Mouse (Mus musculus) kidney, embryonic 16.5 days (tissue): Measurements from ENCODE around the gene Togaram2. TPM values are rescaled to one million over a fixed set of nuclear protein-coding genes. Genes with fewer than 3 reads are reported as not detected.
"Not testable (repeated sequence)": the region's sequence is repeated elsewhere in the genome, so short reads cannot be mapped to it uniquely, and the experiment has no call there.

Experiments used
- ATAC-seq: fragments of 200-750 bp; cut with Nextera tagmentation; 2 replicates; pipeline ENCODE4 v1.8.0; 2017; ENCODE audit warnings: moderate TSS enrichment; ENCODE audit not compliant: low FRiP score, low TSS enrichment
- H3K27ac ChIP-seq: fragments of 300-500 bp; sonication (generic); 2 replicates; pipeline ENCODE4 v1.5.1; 2014; ENCODE audit warnings: low read length
- H3K27me3 ChIP-seq: fragments of 300-500 bp; sonication (generic); 2 replicates; pipeline ENCODE4 v1.6.1; 2014; ENCODE audit warnings: low read length, control low read depth, mixed read lengths; ENCODE audit not compliant: insufficient read depth
- H3K36me3 ChIP-seq: fragments of 300-500 bp; sonication (generic); 2 replicates; pipeline ENCODE4 v1.6.1; 2014; ENCODE audit warnings: low read length, control low read depth, mixed read lengths; ENCODE audit not compliant: insufficient read depth
- H3K4me1 ChIP-seq: fragments of 300-500 bp; sonication (generic); 2 replicates; pipeline ENCODE4 v1.6.1; 2014; ENCODE audit warnings: low read length, control low read depth, mixed read lengths; ENCODE audit not compliant: insufficient read depth
- H3K4me2 ChIP-seq: fragments of 300-500 bp; sonication (generic); replicated peaks from 2 replicates; pipeline ENCODE4 v1.6.1; 2014; ENCODE audit warnings: low read depth, low read length
- H3K4me3 ChIP-seq: fragments of 300-500 bp; sonication (generic); 2 replicates; pipeline ENCODE4 v1.5.1; 2014; ENCODE audit warnings: mild to moderate bottlenecking, low read length
- H3K9ac ChIP-seq: fragments of 300-500 bp; sonication (generic); replicated peaks from 2 replicates; pipeline ENCODE4 v1.6.1; 2014; ENCODE audit warnings: low read length
- H3K9me3 ChIP-seq: fragments of 300-500 bp; sonication (generic); 2 replicates; pipeline ENCODE4 v1.6.1; 2016; ENCODE audit warnings: low read length, control low read depth
- WGBS: fragments of 180-500 bp; shearing (Covaris S2); extraction: QIAGEN DNeasy Blood & Tissue Kit; methylation state at CpG from one replicate; pipeline ENCODE4 v1.1.7; 2014; 5-methylcytosine and 5-hydroxymethylcytosine counted together
- polyA plus RNA-seq: library from polyadenylated mRNA; unstranded; fragments of >200 nt; fragmentation: Nextera tagmentation; extraction: Ambion mirVana; gene quantifications from 2 replicates; pipeline ENCODE4 v1.2.1, GENCODE M21; 2015

Togaram2 gene
- polyA plus RNA-seq, 1 experiment from 2014 or later, result 0.25 TPM

GRCm38 (mm10) chr17:71747561-71747960, 74.5 kb downstream of the Togaram2 start:
- Histone ChIP-seq H3K4me3 (no peak overlapping the region), H3K36me3 (no peaks in the 10 kb centered on the region), H3K4me2 (no peak overlapping the region), H3K4me1 (peaks cover 4% of the 10 kb centered on the region; the same call in 1 of the 2 replicates), H3K27ac (no peak overlapping the region), H3K9ac (no peak overlapping the region), H3K27me3 (no peaks in the 10 kb centered on the region), H3K9me3 (no peaks in the 10 kb centered on the region)
- no peak for ATAC-seq
- WGBS, result 40% methylated on average over 8 of the region's 8 CpGs

GRCm38 (mm10) chr17:71749616-71750168, 76.6 kb downstream of the Togaram2 start:
- no peak for ATAC-seq
- WGBS, result 77% methylated on average over 9 of the region's 9 CpGs
- Histone ChIP-seq H3K36me3 (no peaks in the 10 kb centered on the region), H3K4me3 (no peak overlapping the region), H3K27me3 (no peaks in the 10 kb centered on the region), H3K9ac (no peak overlapping the region), H3K9me3 (no peaks in the 10 kb centered on the region), H3K4me2 (no peak overlapping the region), H3K4me1 (peaks cover 4% of the 10 kb centered on the region; the same call in 1 of the 2 replicates), H3K27ac (no peak overlapping the region)

GRCm38 (mm10) chr17:71752831-71753230, 79.8 kb downstream of the Togaram2 start, which contains the start of gene Pcare:
TSS of gene Pcare (minus strand) at chr17:71752894.
- Histone ChIP-seq H3K4me2 (no peak within 1 kb of the TSS), H3K27me3 (no peaks in the 10 kb centered on the region), H3K36me3 (no peaks in the 10 kb centered on the region), H3K4me1 (peaks cover 2% of the 10 kb centered on the region; the same call in 1 of the 2 replicates), H3K4me3 (no peak within 1 kb of the TSS), H3K9ac (no peak within 1 kb of the TSS), H3K27ac (no peak within 1 kb of the TSS), H3K9me3 (no peaks in the 10 kb centered on the region)
- 64% methylated on average over 10 of the region's 10 CpGs for WGBS
- no peak for ATAC-seq

- H3K27ac ChIP-seq, result no peak overlapping the region
- H3K4me3 ChIP-seq, result no peak overlapping the region
- WGBS, result 67% methylated on average over 7 of the region's 7 CpGs
- H3K27me3 ChIP-seq, result no peaks in the 10 kb centered on the region
- no peak overlapping the region for H3K4me2 ChIP-seq
- H3K4me1 ChIP-seq, result no peaks in the 10 kb centered on the region
- no peak overlapping the region for H3K9ac ChIP-seq
- no peaks in the 10 kb centered on the region for H3K9me3 ChIP-seq
- no peak for ATAC-seq
- no peaks in the 10 kb centered on the region for H3K36me3 ChIP-seq
Observed at GRCm38 (mm10) chr17:71760536-71760935, 87.5 kb downstream of the Togaram2 start.

GRCm38 (mm10) chr17:71768173-71768572, 95.1 kb downstream of the Togaram2 start, which contains the start of gene Clip4:
TSS of gene Clip4 (plus strand) at chr17:71768473.
- WGBS, result 89% methylated on average over 1 of the region's 1 CpGs
- not testable (repeated sequence) for H3K27ac ChIP-seq

GRCm38 (mm10) chr17:71769564-71769963, 96.5 kb downstream of the Togaram2 start:
- H3K9ac ChIP-seq, result no peak overlapping the region
- no peak for ATAC-seq
- no peaks in the 10 kb centered on the region for H3K4me1 ChIP-seq
- no peaks in the 10 kb centered on the region for H3K36me3 ChIP-seq
- H3K27ac ChIP-seq, result no peak overlapping the region
- no peak overlapping the region for H3K4me2 ChIP-seq
- H3K4me3 ChIP-seq, result no peak overlapping the region
- 41% methylated on average over 6 of the region's 6 CpGs for WGBS
- no peaks in the 10 kb centered on the region for H3K27me3 ChIP-seq
- no peaks in the 10 kb centered on the region for H3K9me3 ChIP-seq

More at GRCm38 (mm10) chr17:71768173-71768572, 95.1 kb downstream of the Togaram2 start, which contains the start of gene Clip4:
- not testable (repeated sequence) for H3K27me3 ChIP-seq, H3K36me3 ChIP-seq, ATAC-seq, H3K9ac ChIP-seq, H3K9me3 ChIP-seq, H3K4me3 ChIP-seq, H3K4me1 ChIP-seq, H3K4me2 ChIP-seq

- ATAC-seq, result no peak
- Histone ChIP-seq H3K9ac (no peak overlapping the region), H3K4me3 (no peak overlapping the region), H3K4me2 (no peak overlapping the region), H3K4me1 (no peaks in the 10 kb centered on the region), H3K27me3 (no peaks in the 10 kb centered on the region), H3K27ac (no peak overlapping the region), H3K9me3 (no peaks in the 10 kb centered on the region), H3K36me3 (no peaks in the 10 kb centered on the region)
- 90% methylated on average over 3 of the region's 3 CpGs for WGBS
Observed at GRCm38 (mm10) chr17:71770696-71771095, 97.6 kb downstream of the Togaram2 start.

GRCm38 (mm10) chr17:71774173-71774572, 101.1 kb downstream of the Togaram2 start:
- Histone ChIP-seq H3K36me3 (no peaks in the 10 kb centered on the region), H3K9me3 (peaks cover 4% of the 10 kb centered on the region), H3K27me3 (no peaks in the 10 kb centered on the region), H3K27ac (no peak overlapping the region), H3K4me2 (no peak overlapping the region), H3K4me1 (no peaks in the 10 kb centered on the region), H3K9ac (no peak overlapping the region), H3K4me3 (no peak overlapping the region)
- 70% methylated on average over 4 of the region's 4 CpGs for WGBS
- no peak for ATAC-seq

GRCm38 (mm10) chr17:71775279-71775678, 102.2 kb downstream of the Togaram2 start:
- no peak overlapping the region for H3K27ac ChIP-seq
- no peaks in the 10 kb centered on the region for H3K36me3 ChIP-seq
- 73% methylated on average over 4 of the region's 4 CpGs for WGBS
- no peak for ATAC-seq
- H3K9me3 ChIP-seq, result peaks cover 4% of the 10 kb centered on the region
- no peaks in the 10 kb centered on the region for H3K27me3 ChIP-seq
- no peak overlapping the region for H3K4me3 ChIP-seq
- H3K4me1 ChIP-seq, result no peaks in the 10 kb centered on the region
- H3K9ac ChIP-seq, result no peak overlapping the region
- no peak overlapping the region for H3K4me2 ChIP-seq

- Histone ChIP-seq H3K9ac (no peak overlapping the region), H3K9me3 (peaks cover 4% of the 10 kb centered on the region), H3K27me3 (0 out of 2 replicates have a peak, but pooled peaks cover 19% of the 10 kb centered on the region), H3K4me1 (no peaks in the 10 kb centered on the region), H3K4me2 (no peak overlapping the region), H3K36me3 (no peaks in the 10 kb centered on the region), H3K4me3 (no peak overlapping the region), H3K27ac (no peak overlapping the region)
- ATAC-seq, result no peak
- WGBS, result 78% methylated on average over 3 of the region's 3 CpGs
Observed at GRCm38 (mm10) chr17:71778696-71779095, 105.6 kb downstream of the Togaram2 start.
